Mouse (Mus musculus) liver, embryonic 14.5 days (tissue): ENCODE measurements around the gene Slc13a3. TPM values are rescaled to one million over a fixed set of nuclear protein-coding genes. Genes with fewer than 3 reads are reported as not detected.
"Not testable (repeated sequence)": the region's sequence is repeated elsewhere in the genome, so short reads cannot be mapped to it uniquely, and the experiment has no call there.

Experiments used
- ATAC-seq: fragments of 200-750 bp; cut with Nextera tagmentation; 2 replicates; pipeline ENCODE4 v1.8.0; 2017; ENCODE audit warnings: moderate number of reproducible peaks, mild to moderate bottlenecking, moderate library complexity; ENCODE audit not compliant: insufficient read depth
- DNase-seq, 3 experiments: peaks; one replicate each; pipeline ENCODE4 v3.0.0-alpha.2; 2012 to 2013; ENCODE audit warnings: low read depth in 3 of 3, low spot score in 3 of 3
- H3K27ac ChIP-seq: fragments of 300-500 bp; sonication (generic); 2 replicates; pipeline ENCODE4 v1.5.1; 2014; ENCODE audit warnings: moderate library complexity, mild to moderate bottlenecking, control low read depth, inconsistent platforms
- H3K27me3 ChIP-seq: fragments of 300-500 bp; sonication (generic); 2 replicates; pipeline ENCODE4 v1.6.1; 2014; ENCODE audit warnings: mild to moderate bottlenecking, low read length, moderate library complexity; ENCODE audit not compliant: control insufficient read depth, insufficient read depth
- H3K36me3 ChIP-seq: fragments of 300-500 bp; sonication (generic); replicated peaks from 2 replicates; pipeline ENCODE4 v1.6.1; 2014; ENCODE audit warnings: low read depth; ENCODE audit not compliant: control insufficient read depth, insufficient read depth
- H3K4me1 ChIP-seq, 2 experiments: fragments of 200-500 bp in 1 of 2; fragments of 300-500 bp in 1 of 2; sonication (generic) in 1 of 2; replicated peaks; 2 replicates each; pipeline ENCODE4 v1.6.1; 2012 to 2014; ENCODE audit warnings: antibody characterized with exemption in 1 of 2, inconsistent platforms in 1 of 2, low read length in 1 of 2; ENCODE audit not compliant: control insufficient read depth in 2 of 2, insufficient read depth in 2 of 2
- H3K4me2 ChIP-seq: fragments of 300-500 bp; sonication (generic); 2 replicates; pipeline ENCODE4 v1.6.1; 2014; ENCODE audit warnings: low read depth, mild to moderate bottlenecking, control low read depth, moderate library complexity
- H3K4me3 ChIP-seq, 2 experiments: fragments of 200-500 bp in 1 of 2; fragments of 300-500 bp in 1 of 2; sonication (generic) in 1 of 2; 2 replicates each; pipeline ENCODE4 v1.5.1; 2012 to 2014; ENCODE audit warnings: low read depth in 2 of 2, low read length in 2 of 2, mild to moderate bottlenecking in 2 of 2, control low read depth in 1 of 2, inconsistent platforms in 1 of 2, moderate library complexity in 1 of 2; ENCODE audit not compliant: insufficient read depth in 1 of 2
- H3K9ac ChIP-seq: fragments of 300-500 bp; sonication (generic); replicated peaks from 2 replicates; pipeline ENCODE4 v1.6.1; 2014; ENCODE audit warnings: mild to moderate bottlenecking, control low read depth, moderate library complexity
- H3K9me3 ChIP-seq: fragments of 300-500 bp; sonication (generic); 2 replicates; pipeline ENCODE4 v1.6.1; 2016; ENCODE audit warnings: low read length, mixed read lengths; ENCODE audit not compliant: control insufficient read depth
- CTCF ChIP-seq: IDR thresholded peaks from 2 replicates; pipeline ENCODE4 v1.5.1; 2016; ENCODE audit warnings: antibody characterized with exemption, low read depth, control low read depth
- EP300 ChIP-seq: IDR thresholded peaks from 2 replicates; pipeline ENCODE4 v1.6.1; 2016; ENCODE audit warnings: antibody characterized with exemption, low read depth
- WGBS: fragments of 180-500 bp; shearing (Covaris S2); extraction: QIAGEN DNeasy Blood & Tissue Kit; methylation state at CpG from one replicate; pipeline ENCODE4 v1.1.7; 2014; ENCODE audit not compliant: insufficient replicate concordance; 5-methylcytosine and 5-hydroxymethylcytosine counted together
- polyA plus RNA-seq, 2 experiments: library from polyadenylated mRNA; depleted of rRNA in 1 of 2; stranded (reverse) in 1 of 2; unstranded in 1 of 2; fragments of >200 nt; fragmentation: Nextera tagmentation in 1 of 2; extraction: Ambion mirVana in 1 of 2; gene quantifications; 2 replicates each; pipeline versions ENCODE4 v1.2.1 to v1.2.3; 2012 to 2014

The Slc13a3 gene
- polyA plus RNA-seq (2012; rRNA removed) = 3.2 and 3.8 TPM in 2 replicates
- 5.7 and 7.7 TPM in 2 replicates for polyA plus RNA-seq (2014; fragmentation: Nextera tagmentation; extraction: Ambion mirVana)

DNA sequence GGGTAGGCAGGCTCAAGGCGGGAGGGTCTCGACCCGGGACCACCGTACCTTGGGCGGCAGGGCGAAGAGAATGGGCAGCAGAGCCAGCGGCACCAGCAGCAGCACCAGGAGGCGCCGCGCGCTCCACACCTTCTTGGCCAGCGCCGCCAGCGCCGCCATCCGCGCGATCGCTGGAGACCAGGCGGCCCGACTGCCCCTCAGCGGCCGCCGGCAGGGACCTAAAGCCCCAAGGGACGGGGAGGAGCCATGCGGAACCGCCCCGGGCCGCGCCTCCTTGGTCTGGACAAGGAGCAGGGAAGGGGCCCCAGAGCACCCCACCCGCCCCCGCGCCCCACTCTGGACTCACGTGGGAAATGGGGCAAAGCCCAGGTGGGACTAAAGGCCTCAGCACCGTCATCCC lies at the start of gene Slc13a3:
Gene Slc13a3 (minus strand): TSS at position 228 of the 400 bp plus-strand sequence.
- ATAC-seq (no peak), DNase-seq (no peak)
- no peaks in the 10 kb centered on the region for H3K9me3 ChIP-seq
- H3K9ac ChIP-seq = no peak within 1 kb of the TSS
- H3K4me2 ChIP-seq = peak within 1 kb of the TSS; percentile 36
- H3K27me3 ChIP-seq = peaks cover 5% of the 10 kb centered on the region; the same call in 1 of the 2 replicates
- peak within 1 kb of the TSS in 1 of 2 experiments; percentile 23; a peak in 2 of 4 replicates for H3K4me3 ChIP-seq
- no peaks in the 10 kb centered on the region for H3K36me3 ChIP-seq
- no peaks in the 10 kb centered on the region for H3K4me1 ChIP-seq
- H3K27ac ChIP-seq = no peak within 1 kb of the TSS
- WGBS = 3% methylated on average over 34 of the region's 35 CpGs
- TF ChIP-seq EP300 = no peak
- no peak for TF ChIP-seq CTCF

DNA sequence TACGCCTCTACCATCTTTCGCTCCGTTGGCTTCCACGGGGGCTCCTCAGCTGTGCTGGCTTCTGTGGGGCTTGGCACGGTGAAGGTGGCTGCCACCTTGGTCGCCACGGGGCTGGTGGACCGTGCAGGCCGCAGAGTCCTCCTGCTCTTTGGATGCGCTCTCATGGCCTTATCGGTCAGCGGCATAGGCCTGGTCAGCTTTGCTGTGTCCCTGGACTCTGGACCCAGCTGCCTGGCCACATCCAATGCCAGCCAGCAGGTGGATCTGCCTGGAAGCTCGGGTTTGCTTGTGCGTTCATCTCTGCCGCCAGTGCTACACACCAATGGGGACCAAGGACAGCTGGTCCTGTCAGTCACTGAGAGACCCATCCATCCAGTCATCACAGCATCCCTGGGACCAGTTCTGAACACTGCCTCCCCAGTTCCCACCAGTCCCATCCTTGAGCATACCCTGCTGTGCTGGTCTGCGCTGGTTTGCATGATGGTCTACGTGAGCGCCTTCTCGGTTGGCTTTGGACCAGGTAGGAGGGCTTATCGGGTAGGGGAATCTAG lies 42.2 kb upstream of the Slc13a3 start:
- DNase-seq (no peak), ATAC-seq (no peak)
- TF ChIP-seq EP300 (no peak), CTCF (no peak)
- Histone ChIP-seq H3K27me3 (no peaks in the 10 kb centered on the region), H3K36me3 (no peaks in the 10 kb centered on the region), H3K9me3 (no peaks in the 10 kb centered on the region), H3K9ac (no peak overlapping the region), H3K4me1 (no peaks in the 10 kb centered on the region), H3K4me3 (no peak overlapping the region), H3K27ac (no peak overlapping the region), H3K4me2 (no peak overlapping the region)
- 75% methylated on average over 20 of the region's 20 CpGs for WGBS

DNA sequence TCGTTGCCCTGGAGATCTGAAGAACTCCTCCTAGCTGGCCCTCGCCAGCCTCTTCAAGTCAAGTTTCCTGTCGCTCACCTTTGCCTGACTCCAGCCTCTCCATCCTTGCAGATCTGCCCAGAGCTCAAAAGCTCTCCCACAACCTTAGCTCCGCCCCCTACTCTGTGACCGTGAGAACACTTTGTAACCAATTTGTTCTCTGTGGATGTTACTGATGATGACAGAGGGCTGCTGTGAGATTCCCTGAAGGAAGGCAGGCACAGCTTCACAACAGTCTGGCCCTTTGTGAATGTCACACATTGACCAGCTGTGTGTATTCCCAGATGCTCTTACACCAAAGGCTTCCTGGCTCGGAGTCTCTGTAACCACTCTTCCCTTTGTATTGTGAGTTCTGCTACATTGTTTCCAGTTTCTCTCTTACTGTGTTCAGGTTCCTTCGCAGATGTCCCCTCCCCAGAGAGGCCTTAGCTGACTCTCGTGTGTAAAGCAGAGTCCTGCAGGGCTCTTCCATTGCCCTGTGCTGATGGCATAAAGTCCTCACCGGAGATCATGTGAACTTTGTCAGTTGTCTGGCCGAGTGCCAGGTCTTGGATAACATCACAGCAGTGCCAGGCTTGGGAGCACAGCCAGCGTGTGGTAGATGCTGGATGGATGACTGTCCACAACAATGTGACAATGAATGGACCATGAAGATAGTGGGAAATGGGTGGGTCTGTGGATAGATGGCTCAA lies 40.0 kb upstream of the Slc13a3 start:
- TF ChIP-seq EP300 (no peak), CTCF (no peak)

DNA sequence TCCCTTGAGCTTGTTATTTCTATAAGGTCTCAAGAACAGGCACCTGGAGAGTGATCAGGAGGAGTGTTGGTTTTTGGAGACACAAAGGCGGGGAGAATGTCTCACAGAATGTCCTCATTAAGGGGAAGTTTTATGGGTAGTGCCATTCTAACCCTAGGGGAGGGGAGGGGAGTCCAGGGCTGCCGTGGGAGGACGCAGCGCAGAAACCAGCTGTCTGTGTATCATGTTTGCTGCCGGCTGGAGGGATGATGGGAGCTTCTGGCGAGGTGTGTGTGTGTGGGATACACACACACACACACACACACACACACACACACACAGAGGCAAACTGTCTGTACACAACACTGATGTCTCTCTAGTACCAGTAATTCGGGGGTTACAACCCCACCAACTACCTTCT lies 39.4 kb upstream of the Slc13a3 start:
- Histone ChIP-seq H3K27me3 (no peaks in the 10 kb centered on the region), H3K4me1 (no peaks in the 10 kb centered on the region), H3K9me3 (no peaks in the 10 kb centered on the region), H3K9ac (no peak overlapping the region), H3K27ac (no peak overlapping the region), H3K36me3 (no peaks in the 10 kb centered on the region), H3K4me2 (no peak overlapping the region), H3K4me3 (no peak overlapping the region)
- no peak for DNase-seq
- TF ChIP-seq CTCF (no peak), EP300 (no peak)
- WGBS = 38% methylated on average over 7 of the region's 7 CpGs
- ATAC-seq = no peak

More for the DNA sequence above, 40.0 kb upstream of the Slc13a3 start:
- 33% methylated on average over 11 of the region's 11 CpGs for WGBS
- Histone ChIP-seq H3K4me3 (no peak overlapping the region), H3K4me2 (no peak overlapping the region), H3K27ac (no peak overlapping the region), H3K4me1 (no peaks in the 10 kb centered on the region), H3K27me3 (no peaks in the 10 kb centered on the region), H3K36me3 (no peaks in the 10 kb centered on the region), H3K9ac (no peak overlapping the region), H3K9me3 (no peaks in the 10 kb centered on the region)
- ATAC-seq (no peak), DNase-seq (no peak)

DNA sequence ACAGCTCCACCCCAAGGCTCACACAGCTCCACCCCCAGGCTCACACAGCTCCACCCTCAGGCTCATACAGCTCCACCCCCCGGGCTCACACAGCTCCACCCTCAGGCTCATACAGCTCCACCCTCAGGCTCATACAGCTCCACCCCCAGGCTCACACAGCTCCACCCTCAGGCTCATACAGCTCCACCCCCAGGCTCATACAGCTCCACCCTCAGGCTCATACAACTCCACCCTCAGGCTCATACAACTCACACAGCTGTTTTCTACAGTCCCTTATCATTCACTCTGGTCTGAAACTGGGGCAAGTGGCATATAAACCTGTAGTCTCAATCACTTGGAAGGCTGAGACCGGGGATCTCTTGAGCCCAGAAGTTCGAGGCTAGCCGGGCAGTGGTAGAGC lies 38.5 kb upstream of the Slc13a3 start:
- not testable (repeated sequence) for H3K36me3 ChIP-seq, H3K4me3 ChIP-seq, H3K27ac ChIP-seq, ATAC-seq, H3K9ac ChIP-seq, H3K9me3 ChIP-seq, H3K27me3 ChIP-seq, H3K4me2 ChIP-seq, H3K4me1 ChIP-seq
- 69% methylated on average over 4 of the region's 4 CpGs for WGBS
- DNase-seq = peak in 1 of 3 experiments; percentile 11

DNA sequence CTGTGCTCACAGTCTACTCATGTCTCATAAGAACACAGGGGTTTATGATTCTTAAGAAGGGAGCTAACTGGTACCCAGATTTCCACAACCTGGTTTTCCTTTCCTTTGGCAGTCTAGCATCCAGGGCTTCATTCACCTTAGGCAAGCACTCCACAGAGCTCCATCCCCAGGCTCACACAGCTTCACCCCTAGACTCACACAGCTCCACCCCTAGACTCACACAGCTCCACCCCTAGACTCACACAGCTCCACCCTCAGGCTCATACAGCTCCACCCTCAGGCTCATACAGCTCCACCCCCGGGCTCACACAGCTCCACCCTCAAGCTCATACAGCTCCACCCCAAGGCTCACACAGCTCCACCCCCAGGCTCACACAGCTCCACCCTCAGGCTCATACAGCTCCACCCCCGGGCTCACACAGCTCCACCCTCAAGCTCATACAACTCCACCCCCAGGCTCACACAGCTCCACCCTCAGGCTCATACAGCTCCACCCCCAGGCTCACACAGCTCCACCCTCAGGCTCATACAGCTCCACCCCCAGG lies 38.0 kb upstream of the Slc13a3 start:
- not testable (repeated sequence) for H3K9ac ChIP-seq

More for the DNA sequence above, 38.0 kb upstream of the Slc13a3 start:
- not testable (repeated sequence) for DNase-seq, H3K36me3 ChIP-seq, H3K27ac ChIP-seq, H3K9me3 ChIP-seq, H3K4me2 ChIP-seq, H3K27me3 ChIP-seq, H3K4me3 ChIP-seq, ATAC-seq, H3K4me1 ChIP-seq
- 47% methylated on average over 2 of the region's 2 CpGs for WGBS
